Mouse (Mus musculus) hindbrain, embryonic 15.5 days (tissue): ENCODE results near the gene Trim46. TPM values are rescaled to one million over a fixed set of nuclear protein-coding genes. Genes with fewer than 3 reads are reported as not detected.
A peak's percentile ranks its signal among the peaks of the same experiment; 100 is the strongest.

ENCODE experiments used
- ATAC-seq: fragments of 200-750 bp; cut with Nextera tagmentation; 2 replicates; pipeline ENCODE4 v1.8.0; 2017; ENCODE audit warnings: low read depth, moderate number of reproducible peaks, moderate TSS enrichment; ENCODE audit not compliant: low FRiP score
- H3K27ac ChIP-seq: fragments of 300-500 bp; sonication (generic); replicated peaks from 2 replicates; pipeline ENCODE4 v1.5.1; 2015; ENCODE audit warnings: mild to moderate bottlenecking, inconsistent platforms
- H3K27me3 ChIP-seq: fragments of 300-500 bp; sonication (generic); 2 replicates; pipeline ENCODE4 v1.6.1; 2015; ENCODE audit warnings: control low read depth, inconsistent platforms
- H3K36me3 ChIP-seq: fragments of 300-500 bp; sonication (generic); 2 replicates; pipeline ENCODE4 v1.6.1; 2015; ENCODE audit warnings: control low read depth, inconsistent platforms
- H3K4me1 ChIP-seq: fragments of 300-500 bp; sonication (generic); replicated peaks from 2 replicates; pipeline ENCODE4 v1.6.1; 2015; ENCODE audit warnings: control low read depth, inconsistent platforms
- H3K4me2 ChIP-seq: fragments of 300-500 bp; sonication (generic); 2 replicates; pipeline ENCODE4 v1.6.1; 2015; ENCODE audit warnings: moderate library complexity, mild to moderate bottlenecking, inconsistent platforms
- H3K4me3 ChIP-seq: fragments of 300-500 bp; sonication (generic); 2 replicates; pipeline ENCODE4 v1.5.1; 2015; ENCODE audit warnings: mild to moderate bottlenecking, inconsistent platforms
- H3K9ac ChIP-seq: fragments of 300-500 bp; sonication (generic); 2 replicates; pipeline ENCODE4 v1.6.1; 2015; ENCODE audit warnings: inconsistent platforms
- H3K9me3 ChIP-seq: fragments of 300-500 bp; sonication (generic); 2 replicates; pipeline ENCODE4 v1.6.1; 2016; ENCODE audit warnings: control low read depth, inconsistent platforms
- WGBS: fragments of 180-500 bp; shearing (Covaris S2); methylation state at CpG from one replicate; pipeline ENCODE4 v1.1.7; 2015; 5-methylcytosine and 5-hydroxymethylcytosine counted together
- polyA plus RNA-seq: library from polyadenylated mRNA; unstranded; fragments of >200 nt; fragmentation: Nextera tagmentation; extraction: Ambion mirVana; gene quantifications from 2 replicates; pipeline ENCODE4 v1.2.1, GENCODE M21; 2015

Trim46 gene
- polyA plus RNA-seq = 71.3 and 81.6 TPM in 2 replicates

DNA sequence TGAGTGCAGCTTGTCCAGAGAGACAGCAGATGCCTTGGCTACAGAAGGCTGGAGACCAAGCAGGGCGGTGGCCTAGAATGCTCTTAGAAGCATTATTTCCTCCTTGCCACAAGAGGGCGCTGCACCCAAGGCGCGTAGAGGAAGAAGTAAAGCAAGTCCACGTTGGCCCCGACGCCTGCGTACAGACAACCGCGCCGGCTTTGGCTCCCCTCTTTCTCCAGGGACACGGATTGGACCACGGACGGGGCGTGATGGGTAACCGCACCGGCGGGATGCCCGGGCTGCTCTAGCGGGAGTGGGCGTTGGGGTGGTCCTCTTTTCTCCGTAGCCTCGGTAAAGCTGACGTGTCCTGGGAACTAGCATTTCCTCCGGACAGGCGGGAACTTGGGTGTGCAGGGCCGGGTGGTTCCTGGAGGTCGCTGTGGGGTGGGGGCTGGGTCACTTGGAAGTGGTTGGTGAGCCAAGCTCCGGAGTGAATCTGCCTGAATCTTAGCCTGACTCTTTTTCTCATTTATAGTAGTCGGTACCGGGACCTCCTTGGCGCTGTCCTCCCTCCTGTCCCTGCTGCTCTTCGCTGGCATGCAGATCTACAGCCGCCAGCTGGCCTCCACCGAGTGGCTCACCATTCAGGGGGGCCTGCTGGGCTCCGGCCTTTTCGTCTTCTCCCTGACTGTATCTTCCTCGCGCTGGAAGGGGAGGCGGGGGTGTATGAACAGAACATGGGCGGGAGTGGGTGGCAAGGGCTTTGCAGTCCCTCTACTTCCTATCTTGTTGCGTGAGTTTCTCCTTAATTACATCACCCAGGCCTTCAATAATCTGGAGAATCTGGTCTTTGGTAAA, at the start of gene Trim46:
TSS of gene Trim46 (minus strand) at position 49 of the 840 bp plus-strand sequence.
- Histone ChIP-seq H3K27me3 (no peaks in the 10 kb centered on the region), H3K4me3 (peak within 1 kb of the TSS; percentile 88), H3K36me3 (peaks cover 13% of the 10 kb centered on the region), H3K4me2 (peak within 1 kb of the TSS; percentile 88), H3K27ac (peak within 1 kb of the TSS; percentile 96), H3K4me1 (peaks cover 58% of the 10 kb centered on the region), H3K9me3 (no peaks in the 10 kb centered on the region), H3K9ac (peak within 1 kb of the TSS; percentile 71)
- peak; percentile 68 for ATAC-seq
- under 1% methylated on average over 42 of the region's 42 CpGs for WGBS

DNA sequence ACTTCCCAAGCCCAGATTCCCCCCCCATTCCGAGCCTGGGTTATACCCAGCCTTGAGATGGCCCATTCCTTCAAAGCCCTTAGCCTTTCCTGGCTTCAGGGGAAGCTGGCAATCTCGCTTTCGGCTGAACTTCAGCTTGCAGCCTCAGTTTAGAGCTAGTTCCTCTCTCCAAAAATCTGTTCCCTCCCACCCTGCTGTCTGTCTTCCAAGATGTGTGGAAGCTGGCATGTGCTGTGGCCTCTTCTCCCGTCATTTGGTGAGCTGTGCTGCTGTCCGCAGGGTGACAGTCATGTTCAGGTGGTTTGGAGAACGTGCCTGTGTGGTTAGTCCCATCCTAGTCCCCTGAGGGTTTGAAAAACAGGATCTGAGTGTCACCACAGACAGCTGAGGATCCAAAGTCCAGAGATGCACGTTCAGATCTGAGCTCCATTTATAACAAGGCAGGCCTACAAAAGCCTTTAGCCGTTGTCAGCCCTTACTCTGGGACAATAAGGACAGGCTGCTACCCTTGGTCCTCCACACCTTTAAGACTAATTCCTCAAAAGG, 49.6 kb upstream of the Trim46 start:
- Histone ChIP-seq H3K27ac (no peak overlapping the region), H3K4me3 (no peak overlapping the region), H3K27me3 (peaks cover 4% of the 10 kb centered on the region), H3K36me3 (no peaks in the 10 kb centered on the region), H3K4me1 (peaks cover 7% of the 10 kb centered on the region), H3K9me3 (no peaks in the 10 kb centered on the region), H3K4me2 (no peak overlapping the region), H3K9ac (no peak overlapping the region)
- 89% methylated on average over 8 of the region's 8 CpGs for WGBS
- ATAC-seq = no peak

DNA sequence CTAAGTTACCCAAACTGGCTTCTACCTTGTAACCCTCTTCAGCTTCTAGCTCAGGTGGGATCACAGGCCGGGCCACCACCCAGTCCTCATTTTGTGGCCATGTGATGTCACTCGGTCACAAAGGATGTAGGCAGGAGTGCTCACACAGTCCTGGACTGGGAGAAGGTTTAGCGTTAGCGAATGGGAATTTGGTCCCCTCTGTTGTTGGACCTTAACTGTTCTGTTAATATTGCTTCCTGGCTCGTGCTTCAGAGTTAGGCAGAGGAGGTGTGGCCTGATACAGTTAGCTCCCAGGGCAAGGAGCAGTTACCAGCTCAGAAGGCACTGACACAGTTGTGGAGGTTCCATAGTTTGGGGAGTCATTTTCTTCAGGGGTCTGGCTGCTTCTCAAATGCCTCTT, 48.1 kb upstream of the Trim46 start:
- Histone ChIP-seq H3K4me3 (no peak overlapping the region), H3K9me3 (no peaks in the 10 kb centered on the region), H3K27me3 (no peaks in the 10 kb centered on the region), H3K9ac (no peak overlapping the region), H3K4me2 (no peak overlapping the region), H3K4me1 (no peaks in the 10 kb centered on the region), H3K36me3 (no peaks in the 10 kb centered on the region), H3K27ac (no peak overlapping the region)
- WGBS = 80% methylated on average over 5 of the region's 5 CpGs
- no peak for ATAC-seq

DNA sequence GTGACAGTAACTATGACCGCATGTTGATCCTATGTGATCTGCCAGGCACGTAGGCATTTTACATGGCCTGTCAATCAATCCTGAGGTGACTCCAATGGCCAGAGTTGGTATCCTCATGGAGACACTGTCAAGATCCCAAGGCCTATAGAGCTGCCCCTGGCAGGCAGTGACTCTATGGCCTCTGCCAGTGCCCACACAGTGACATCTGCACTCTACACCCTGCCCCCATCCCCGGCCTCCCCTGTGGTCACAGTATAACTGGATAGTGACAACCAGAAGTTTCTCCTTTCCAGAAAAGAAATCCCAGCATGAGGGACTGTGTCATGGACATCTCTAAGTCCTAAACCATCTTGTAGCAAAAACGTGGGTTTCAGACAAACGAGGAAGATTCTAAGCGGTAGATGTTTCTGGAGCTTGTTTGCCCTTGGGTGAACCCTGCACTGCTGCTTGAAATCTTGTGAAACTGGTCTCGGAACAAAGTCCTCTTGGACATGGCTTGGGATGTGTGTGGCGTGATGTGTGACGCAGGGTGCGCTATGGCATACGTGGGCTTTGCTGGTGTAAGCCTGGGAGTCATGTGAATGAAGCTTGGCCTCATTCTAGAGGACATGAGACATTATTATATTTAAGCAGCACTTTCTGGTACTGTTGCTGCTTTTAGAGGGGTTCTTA, 47.3 kb upstream of the Trim46 start:
- no peak for ATAC-seq
- Histone ChIP-seq H3K4me2 (no peak overlapping the region), H3K4me1 (no peaks in the 10 kb centered on the region), H3K9me3 (no peaks in the 10 kb centered on the region), H3K27me3 (no peaks in the 10 kb centered on the region), H3K27ac (no peak overlapping the region), H3K36me3 (no peaks in the 10 kb centered on the region), H3K9ac (no peak overlapping the region), H3K4me3 (no peak overlapping the region)
- WGBS = 90% methylated on average over 11 of the region's 11 CpGs

DNA sequence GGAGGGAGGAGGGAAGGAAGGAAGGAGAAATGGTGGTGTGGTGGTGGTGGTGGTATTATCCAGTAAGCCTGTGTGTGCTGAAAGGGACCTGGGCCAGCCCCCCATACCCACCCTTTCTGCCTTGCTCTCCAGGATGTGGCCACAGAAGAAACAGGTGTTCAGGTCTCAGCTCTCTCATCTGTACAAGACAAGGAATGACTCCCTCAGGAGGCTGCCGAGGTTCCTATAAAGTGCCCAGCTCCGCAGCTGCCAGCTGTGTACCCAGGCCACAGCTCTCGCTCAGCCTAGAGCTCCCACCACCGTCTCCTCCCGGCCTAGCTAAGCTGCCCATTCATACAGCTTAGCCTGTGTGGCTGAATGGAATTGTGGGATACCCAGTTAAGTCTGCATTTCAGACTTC, 46.2 kb upstream of the Trim46 start:
- no peaks in the 10 kb centered on the region for H3K4me1 ChIP-seq
- no peak overlapping the region for H3K4me2 ChIP-seq
- WGBS = 75% methylated on average over 5 of the region's 5 CpGs
- no peak for ATAC-seq
- H3K4me3 ChIP-seq = no peak overlapping the region
- no peaks in the 10 kb centered on the region for H3K36me3 ChIP-seq
- no peaks in the 10 kb centered on the region for H3K27me3 ChIP-seq
- no peak overlapping the region for H3K9ac ChIP-seq
- H3K27ac ChIP-seq = no peak overlapping the region
- no peaks in the 10 kb centered on the region for H3K9me3 ChIP-seq

DNA sequence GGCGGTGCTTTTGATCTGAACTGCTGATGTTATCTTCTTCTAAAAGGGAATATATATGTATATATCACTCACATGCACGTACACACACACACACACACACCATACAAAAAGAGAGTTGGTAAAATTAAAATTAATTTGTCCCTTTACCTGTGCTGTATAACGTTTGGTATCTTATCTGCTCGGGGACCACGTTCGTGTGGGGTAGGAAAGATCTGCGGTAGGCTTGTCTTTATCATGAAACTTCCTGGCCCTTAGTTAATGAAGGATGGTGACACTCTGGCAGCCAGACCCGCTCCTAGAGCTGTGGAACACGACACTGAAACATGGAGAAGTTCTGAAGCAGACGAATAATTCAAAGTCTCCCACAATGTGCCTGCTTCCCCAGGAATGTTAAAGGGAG, 45.8 kb upstream of the Trim46 start:
- H3K4me3 ChIP-seq = no peak overlapping the region
- no peaks in the 10 kb centered on the region for H3K36me3 ChIP-seq
- H3K27me3 ChIP-seq = no peaks in the 10 kb centered on the region
- no peaks in the 10 kb centered on the region for H3K4me1 ChIP-seq
- no peaks in the 10 kb centered on the region for H3K9me3 ChIP-seq
- WGBS = 79% methylated on average over 10 of the region's 10 CpGs
- no peak overlapping the region for H3K4me2 ChIP-seq
- H3K27ac ChIP-seq = no peak overlapping the region
- ATAC-seq = no peak
- H3K9ac ChIP-seq = no peak overlapping the region

DNA sequence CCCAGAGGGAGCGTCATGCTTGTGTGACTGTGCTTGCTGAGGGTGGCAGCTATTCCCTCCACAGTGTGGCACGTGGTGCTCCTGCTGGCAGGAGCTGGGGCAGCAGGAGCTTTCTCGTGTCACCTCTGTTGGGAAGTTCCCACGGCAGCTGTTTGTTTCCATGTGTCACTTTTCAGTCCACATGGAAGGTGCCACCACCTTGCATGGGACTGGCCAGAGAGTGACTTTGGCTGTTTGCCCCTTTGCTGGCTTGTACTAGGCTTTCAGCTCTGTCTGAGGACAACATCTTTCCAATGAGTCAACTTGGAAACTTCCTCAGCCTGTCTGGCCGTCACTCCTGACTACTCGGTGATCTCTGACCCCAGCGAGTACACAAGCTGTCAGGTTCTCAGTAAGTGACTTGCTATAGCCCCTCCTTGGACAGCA, 42.4 kb upstream of the Trim46 start:
- H3K36me3 ChIP-seq = no peaks in the 10 kb centered on the region
- WGBS = 47% methylated on average over 7 of the region's 7 CpGs
- no peak overlapping the region for H3K4me2 ChIP-seq
- no peaks in the 10 kb centered on the region for H3K9me3 ChIP-seq
- no peaks in the 10 kb centered on the region for H3K27me3 ChIP-seq
- no peak overlapping the region for H3K9ac ChIP-seq
- no peak overlapping the region for H3K27ac ChIP-seq
- no peak overlapping the region for H3K4me3 ChIP-seq
- no peak for ATAC-seq
- no peaks in the 10 kb centered on the region for H3K4me1 ChIP-seq

DNA sequence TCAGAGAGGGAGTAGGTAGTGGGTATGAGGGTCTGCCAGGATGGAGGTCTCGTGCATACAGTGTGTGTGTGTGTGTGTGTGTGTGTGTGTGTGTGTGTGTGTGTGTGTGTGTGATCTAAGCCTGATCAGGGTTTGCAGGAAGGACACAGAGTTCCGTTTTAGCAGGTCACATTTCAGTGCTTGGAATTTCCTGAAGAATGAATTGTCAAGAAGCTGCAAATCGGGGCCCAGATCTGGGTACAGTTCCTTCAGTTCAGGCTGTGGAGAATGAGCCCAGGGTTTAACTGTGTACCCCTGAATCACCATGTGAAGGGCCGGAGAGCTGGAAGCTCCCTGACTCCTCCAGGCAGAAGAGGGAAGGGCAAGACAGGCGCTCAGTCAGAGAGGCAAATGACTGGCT, 41.2 kb upstream of the Trim46 start:
- no peak overlapping the region for H3K4me2 ChIP-seq
- WGBS = 62% methylated on average over 5 of the region's 5 CpGs
- H3K27me3 ChIP-seq = peaks cover 2% of the 10 kb centered on the region; the same call in 1 of the 2 replicates
- H3K27ac ChIP-seq = no peak overlapping the region
- no peaks in the 10 kb centered on the region for H3K36me3 ChIP-seq
- H3K4me3 ChIP-seq = no peak overlapping the region
- no peak for ATAC-seq
- H3K9ac ChIP-seq = no peak overlapping the region
- H3K9me3 ChIP-seq = no peaks in the 10 kb centered on the region
- peaks cover 2% of the 10 kb centered on the region; the same call in 1 of the 2 replicates for H3K4me1 ChIP-seq

DNA sequence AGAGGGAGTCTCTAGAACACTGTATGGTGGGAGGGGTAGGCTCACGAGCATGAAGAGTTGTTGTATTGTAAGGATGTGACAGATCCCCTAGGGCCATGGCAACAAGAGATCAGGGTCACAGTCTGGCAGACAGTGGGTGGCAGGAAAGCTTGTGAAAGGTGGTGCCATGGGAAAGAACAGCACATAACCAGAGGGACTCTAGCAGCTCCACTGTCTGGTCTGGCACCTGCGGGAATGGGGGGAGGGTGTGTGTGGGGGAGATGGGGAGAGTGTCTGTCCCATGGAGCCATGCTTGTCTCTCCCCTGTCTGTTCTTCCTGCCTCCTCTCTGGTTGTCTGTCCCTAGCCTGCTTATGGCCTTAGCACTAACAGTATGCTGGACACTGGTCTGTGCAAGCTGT, 39.4 kb upstream of the Trim46 start:
- Histone ChIP-seq H3K9ac (no peak overlapping the region; the same call in 1 of the 2 replicates), H3K4me2 (no peak overlapping the region), H3K27me3 (peaks cover 9% of the 10 kb centered on the region; the same call in 1 of the 2 replicates), H3K4me3 (no peak overlapping the region), H3K27ac (no peak overlapping the region), H3K9me3 (no peaks in the 10 kb centered on the region), H3K4me1 (peaks cover 17% of the 10 kb centered on the region), H3K36me3 (no peaks in the 10 kb centered on the region)
- WGBS = 31% methylated on average over 2 of the region's 2 CpGs
- no peak for ATAC-seq

DNA sequence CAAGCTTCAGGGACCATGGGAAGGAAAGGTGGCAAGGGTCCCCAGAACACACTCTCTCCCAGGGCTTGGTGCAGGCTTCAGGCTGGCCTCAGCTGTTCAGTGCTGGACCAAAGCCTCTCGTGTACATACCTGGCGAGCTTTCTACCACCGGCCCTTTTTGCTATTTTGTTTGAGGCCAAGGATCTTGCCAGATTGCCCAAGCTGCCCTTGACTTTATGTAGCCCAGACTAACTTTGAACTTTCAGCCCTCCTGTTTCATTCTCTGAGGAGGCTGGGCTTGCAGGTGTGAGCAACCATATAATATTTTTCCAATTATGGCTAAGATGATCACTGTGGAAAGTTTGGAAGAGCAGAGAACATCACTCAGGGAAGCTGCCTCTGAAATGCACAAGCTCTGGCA, 38.2 kb upstream of the Trim46 start:
- 87% methylated on average over 3 of the region's 3 CpGs for WGBS
- no peaks in the 10 kb centered on the region for H3K36me3 ChIP-seq
- no peak overlapping the region for H3K27ac ChIP-seq
- no peak overlapping the region for H3K9ac ChIP-seq
- H3K4me1 ChIP-seq = peaks cover 30% of the 10 kb centered on the region
- H3K9me3 ChIP-seq = no peaks in the 10 kb centered on the region
- no peak overlapping the region for H3K4me3 ChIP-seq
- H3K4me2 ChIP-seq = no peak overlapping the region
- peaks cover 10% of the 10 kb centered on the region for H3K27me3 ChIP-seq
- no peak for ATAC-seq

DNA sequence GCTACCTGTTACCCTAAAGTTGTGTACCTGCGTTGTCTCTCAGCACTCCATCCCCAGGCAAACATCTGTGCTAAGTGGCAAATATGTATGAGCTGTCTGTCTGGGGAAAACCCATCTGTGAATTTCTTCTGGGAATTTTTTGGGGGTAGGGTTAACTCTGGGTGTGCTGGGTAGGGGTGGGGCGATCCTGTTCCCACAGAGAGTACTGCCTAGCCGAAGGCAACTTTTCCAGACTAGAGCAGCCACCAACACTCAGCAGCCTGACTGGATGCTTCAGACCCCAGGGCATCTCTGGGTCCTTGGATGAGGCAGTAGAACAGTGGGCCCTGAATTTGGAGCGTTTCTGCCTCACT, 36.2 kb upstream of the Trim46 start:
- Histone ChIP-seq H3K4me3 (no peak overlapping the region), H3K9ac (no peak overlapping the region), H3K27ac (no peak overlapping the region), H3K4me1 (peaks cover 40% of the 10 kb centered on the region), H3K36me3 (no peaks in the 10 kb centered on the region), H3K9me3 (no peaks in the 10 kb centered on the region), H3K27me3 (peaks cover 25% of the 10 kb centered on the region), H3K4me2 (no peak overlapping the region)
- no peak for ATAC-seq
- WGBS = 25% methylated on average over 4 of the region's 4 CpGs

DNA sequence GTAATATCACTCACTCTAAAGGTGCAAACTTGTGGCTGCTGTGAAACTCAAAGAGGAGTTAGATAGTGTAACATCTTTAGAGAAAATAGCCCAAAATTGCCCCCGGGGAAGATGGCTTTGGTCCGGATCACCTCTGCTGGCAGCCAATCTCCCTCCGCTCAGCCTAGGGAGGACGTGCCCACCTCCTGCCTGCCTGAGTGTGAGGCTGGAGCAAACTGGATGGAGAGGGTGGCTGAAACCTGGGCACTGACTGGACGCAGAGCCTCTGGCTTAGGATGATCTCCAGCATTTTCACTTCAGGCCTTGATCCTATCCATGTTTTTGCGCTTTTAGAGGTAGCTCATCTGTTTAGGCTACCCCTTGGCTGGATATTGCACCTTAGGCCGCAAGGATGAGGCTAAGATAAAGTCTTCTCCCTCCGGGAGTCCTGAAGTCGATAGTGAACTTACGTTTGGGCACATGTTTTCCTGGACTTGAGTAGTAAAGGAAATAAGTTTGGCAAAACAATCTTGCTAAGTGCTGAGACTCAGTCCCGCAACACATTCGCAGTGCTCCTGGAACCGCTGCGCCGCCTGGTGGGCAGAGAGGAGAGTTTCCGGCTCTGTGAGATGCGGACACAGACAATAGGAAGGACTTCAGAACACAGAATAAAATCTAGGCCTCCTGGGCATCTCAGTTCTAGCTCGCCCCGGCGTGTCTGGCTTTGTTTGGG, 35.6 kb upstream of the Trim46 start:
- no peak for ATAC-seq
- Histone ChIP-seq H3K27me3 (peaks cover 25% of the 10 kb centered on the region), H3K9me3 (no peaks in the 10 kb centered on the region), H3K36me3 (no peaks in the 10 kb centered on the region), H3K4me3 (peak overlapping the region; percentile 43), H3K27ac (no peak overlapping the region), H3K4me2 (peak overlapping the region; percentile 70), H3K4me1 (peaks cover 40% of the 10 kb centered on the region), H3K9ac (peak overlapping the region; percentile 44)
- 10% methylated on average over 20 of the region's 20 CpGs for WGBS
